Mouse (Mus musculus) heart, postnatal 0 days (tissue): Measurements from ENCODE around the gene a. TPM values are rescaled to one million over a fixed set of nuclear protein-coding genes. Genes with fewer than 3 reads are reported as not detected.

ENCODE experiments used
- ATAC-seq: fragments of 200-750 bp; cut with Nextera tagmentation; 2 replicates; pipeline ENCODE4 v1.8.0; 2017; ENCODE audit warnings: low read depth, moderate number of reproducible peaks, moderate library complexity; ENCODE audit not compliant: insufficient read depth
- DNase-seq: peaks from one replicate; pipeline ENCODE4 v3.0.0-alpha.2; 2016; ENCODE audit warnings: low spot score
- H3K27ac ChIP-seq: fragments of 300-500 bp; sonication (generic); 2 replicates; pipeline ENCODE4 v1.5.1; 2014; ENCODE audit warnings: low read depth, mild to moderate bottlenecking
- H3K27me3 ChIP-seq: fragments of 300-500 bp; sonication (generic); 2 replicates; pipeline ENCODE4 v1.6.1; 2014; ENCODE audit warnings: low read length, mixed read lengths; ENCODE audit not compliant: control insufficient read depth, insufficient read depth
- H3K36me3 ChIP-seq: fragments of 300-500 bp; sonication (generic); replicated peaks from 2 replicates; pipeline ENCODE4 v1.6.1; 2014; ENCODE audit warnings: low read length, mixed read lengths; ENCODE audit not compliant: control insufficient read depth, insufficient read depth
- H3K4me1 ChIP-seq: fragments of 300-500 bp; sonication (generic); 2 replicates; pipeline ENCODE4 v1.6.1; 2014; ENCODE audit warnings: antibody characterized with exemption; ENCODE audit not compliant: control insufficient read depth, insufficient read depth
- H3K4me2 ChIP-seq: fragments of 300-500 bp; sonication (generic); 2 replicates; pipeline ENCODE4 v1.6.1; 2014; ENCODE audit warnings: low read depth, mild to moderate bottlenecking, low read length, moderate library complexity
- H3K4me3 ChIP-seq: fragments of 300-500 bp; sonication (generic); 2 replicates; pipeline ENCODE4 v1.5.1; 2014; ENCODE audit warnings: low read depth, low read length
- H3K9ac ChIP-seq: fragments of 300-500 bp; sonication (generic); replicated peaks from 2 replicates; pipeline ENCODE4 v1.6.1; 2014; ENCODE audit warnings: low read depth, low read length, mixed read lengths
- H3K9me3 ChIP-seq: fragments of 300-500 bp; sonication (generic); replicated peaks from 2 replicates; pipeline ENCODE4 v1.6.1; 2016; ENCODE audit warnings: low read length; ENCODE audit not compliant: control insufficient read depth
- CTCF ChIP-seq: IDR thresholded peaks from 2 replicates; pipeline ENCODE4 v1.5.1; 2016; ENCODE audit warnings: antibody characterized with exemption, control low read depth, low read depth
- EP300 ChIP-seq: IDR thresholded peaks from 2 replicates; pipeline ENCODE4 v1.6.1; 2016; ENCODE audit warnings: antibody characterized with exemption, low read depth
- WGBS: fragments of 180-500 bp; shearing (Covaris S2); extraction: QIAGEN DNeasy Blood & Tissue Kit; methylation state at CpG from one replicate; pipeline ENCODE4 v1.1.7; 2014; 5-methylcytosine and 5-hydroxymethylcytosine counted together
- polyA plus RNA-seq: library from polyadenylated mRNA; unstranded; fragments of >200 nt; fragmentation: Nextera tagmentation; extraction: Ambion mirVana; gene quantifications from 2 replicates; pipeline ENCODE4 v1.2.1, GENCODE M21; 2015
- total RNA-seq: library from RNA; depleted of rRNA; stranded (reverse); fragments of >200 nt; gene quantifications from 2 replicates; pipeline ENCODE4 v1.2.3, GENCODE M21; 2014; ENCODE audit warnings: low replicate concordance

Gene a
- total and polyA plus RNA-seq, 2 experiments from 2014 or later = not detected

DNA sequence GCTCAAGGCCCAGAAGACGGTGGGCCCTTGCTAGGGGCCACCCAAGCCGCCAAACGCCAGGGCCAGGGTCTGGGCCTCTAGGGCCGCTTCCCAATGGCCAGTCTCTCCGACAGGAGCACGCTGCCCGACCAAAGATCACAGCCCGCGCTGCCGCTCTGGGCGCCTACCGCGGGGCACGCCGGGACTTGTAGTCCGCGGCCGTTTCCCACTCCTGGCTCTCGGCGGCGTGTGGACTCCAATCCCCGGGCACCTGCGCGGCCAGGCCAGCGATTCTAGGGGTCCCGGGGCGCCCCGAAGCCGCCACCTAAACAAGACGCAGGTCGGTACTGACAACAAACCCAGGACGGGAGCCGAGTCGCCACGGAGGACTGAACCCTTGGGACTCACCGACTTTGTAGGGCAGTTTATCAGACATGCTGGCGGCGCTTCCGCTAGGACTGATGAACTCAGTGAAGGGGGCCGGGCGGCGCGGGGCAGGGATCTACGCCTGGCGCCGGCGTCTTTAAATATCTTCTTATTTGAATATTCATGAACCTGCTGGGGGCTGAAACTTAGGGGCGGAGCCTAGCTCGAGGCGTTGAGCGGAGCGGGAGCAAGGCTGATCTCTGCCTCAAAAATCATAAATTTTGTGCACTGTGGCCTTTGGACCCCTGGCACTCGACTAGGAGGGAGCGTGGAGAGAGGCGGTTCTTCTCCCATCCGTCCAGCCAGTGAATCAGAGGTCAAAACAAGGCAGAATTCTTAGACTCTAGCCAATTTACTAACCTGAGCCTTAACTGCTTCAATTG lies 283.0 kb downstream of the a start, which contains the start of gene Ahcy:
TSS of gene Ahcy (minus strand) at position 520 of the 788 bp plus-strand sequence.
- peak; percentile 90 for DNase-seq
- Histone ChIP-seq H3K27me3 (no peaks in the 10 kb centered on the region), H3K4me3 (peak within 1 kb of the TSS; percentile 86), H3K9me3 (no peaks in the 10 kb centered on the region), H3K36me3 (no peaks in the 10 kb centered on the region), H3K27ac (peak within 1 kb of the TSS; percentile 67), H3K9ac (peak within 1 kb of the TSS; percentile 65), H3K4me1 (peaks cover 15% of the 10 kb centered on the region), H3K4me2 (peak within 1 kb of the TSS; percentile 88)
- under 1% methylated on average over 56 of the region's 56 CpGs for WGBS
- peak; percentile 94 for ATAC-seq
- TF ChIP-seq EP300 (0 out of 2 replicates have a peak, but pooled peaks have one; percentile 16), CTCF (no peak)

DNA sequence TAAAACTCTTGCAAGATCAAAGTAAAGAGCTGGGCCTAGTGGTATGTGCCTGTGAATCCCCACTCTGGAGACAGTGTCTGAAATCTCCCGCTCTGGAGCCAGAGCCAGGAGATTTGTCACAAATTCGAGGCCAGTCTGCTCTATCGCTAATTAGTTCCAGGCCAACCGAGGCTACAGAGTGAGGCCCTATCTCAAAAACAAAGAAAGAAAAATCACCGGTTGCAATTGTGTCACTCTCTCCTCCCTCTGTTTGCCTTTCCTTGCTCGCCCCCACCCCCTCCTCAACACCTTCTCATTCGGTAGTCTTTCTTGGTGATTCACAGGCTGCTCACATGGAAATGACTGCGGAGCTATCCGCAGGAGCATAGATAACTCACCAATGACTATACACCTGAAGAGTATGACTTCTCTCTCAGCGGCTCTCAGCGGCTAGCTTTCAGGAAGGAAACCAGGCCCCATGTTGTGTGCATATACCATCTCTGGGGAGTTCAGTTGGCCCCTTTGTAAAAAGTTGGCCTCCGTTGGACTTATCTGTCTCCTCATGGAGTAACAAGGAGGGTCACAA lies 283.6 kb downstream of the a start:
- Histone ChIP-seq H3K4me3 (peak overlapping the region; percentile 86), H3K36me3 (no peaks in the 10 kb centered on the region), H3K4me2 (peak overlapping the region; percentile 88), H3K27ac (peak overlapping the region; percentile 67), H3K9ac (peak overlapping the region; percentile 65), H3K9me3 (no peaks in the 10 kb centered on the region), H3K27me3 (no peaks in the 10 kb centered on the region), H3K4me1 (peaks cover 15% of the 10 kb centered on the region)
- no peak; the same call in 1 of the 2 replicates for ATAC-seq
- TF ChIP-seq CTCF = no peak
- no peak for TF ChIP-seq EP300
- WGBS = 17% methylated on average over 12 of the region's 12 CpGs
- DNase-seq = no peak

- TF ChIP-seq CTCF (no peak), EP300 (no peak)
- Histone ChIP-seq H3K36me3 (no peaks in the 10 kb centered on the region), H3K4me3 (no peak overlapping the region), H3K4me1 (peaks cover 15% of the 10 kb centered on the region), H3K27me3 (no peaks in the 10 kb centered on the region), H3K9me3 (no peaks in the 10 kb centered on the region), H3K4me2 (no peak overlapping the region), H3K9ac (no peak overlapping the region), H3K27ac (no peak overlapping the region)
- WGBS = 73% methylated on average over 6 of the region's 6 CpGs
- ATAC-seq (no peak), DNase-seq (no peak)
These were observed 284.4 kb downstream of the a start for GRCm38 (mm10) chr2:155075649-155076048.

DNA sequence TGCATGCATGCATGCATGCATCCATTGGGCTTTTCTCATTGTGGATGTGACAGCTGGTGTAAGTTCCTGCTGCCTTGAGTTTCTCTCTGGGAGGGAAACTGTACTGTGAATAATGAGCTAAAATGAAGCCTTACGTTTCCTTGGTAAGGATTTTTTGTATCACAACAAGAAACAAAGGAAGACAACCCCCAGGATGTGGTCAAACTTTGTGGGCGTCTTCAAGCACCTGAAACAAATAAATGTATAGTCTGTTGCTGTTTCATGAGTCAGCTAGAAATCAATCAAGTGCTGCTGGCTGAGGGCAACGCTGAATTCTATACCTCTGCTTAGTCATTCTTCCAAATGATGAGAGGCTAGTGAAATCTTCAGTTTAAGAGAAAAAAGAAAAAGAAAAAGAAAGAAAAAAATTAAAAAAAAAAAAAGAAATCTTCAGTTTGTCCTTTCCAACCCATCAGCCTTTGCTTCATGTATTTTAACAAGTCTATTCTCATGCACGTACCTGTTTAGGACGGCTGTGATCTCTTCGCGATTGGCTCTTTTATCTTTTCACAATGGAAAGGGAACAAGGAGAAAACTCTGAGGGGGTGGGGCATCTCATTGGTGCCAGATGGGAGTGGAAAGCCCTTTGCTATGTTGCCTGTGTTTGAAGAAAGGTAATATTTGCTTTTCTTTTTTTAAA lies 288.4 kb downstream of the a start:
- WGBS = 39% methylated on average over 7 of the region's 7 CpGs
- Histone ChIP-seq H3K36me3 (no peaks in the 10 kb centered on the region), H3K9ac (no peak overlapping the region), H3K27me3 (no peaks in the 10 kb centered on the region), H3K4me3 (no peak overlapping the region), H3K4me1 (peaks cover 7% of the 10 kb centered on the region; the same call in 1 of the 2 replicates), H3K4me2 (no peak overlapping the region), H3K9me3 (no peaks in the 10 kb centered on the region), H3K27ac (no peak overlapping the region)
- ATAC-seq (no peak), DNase-seq (no peak)
- no peak for TF ChIP-seq CTCF
- TF ChIP-seq EP300 = no peak

DNA sequence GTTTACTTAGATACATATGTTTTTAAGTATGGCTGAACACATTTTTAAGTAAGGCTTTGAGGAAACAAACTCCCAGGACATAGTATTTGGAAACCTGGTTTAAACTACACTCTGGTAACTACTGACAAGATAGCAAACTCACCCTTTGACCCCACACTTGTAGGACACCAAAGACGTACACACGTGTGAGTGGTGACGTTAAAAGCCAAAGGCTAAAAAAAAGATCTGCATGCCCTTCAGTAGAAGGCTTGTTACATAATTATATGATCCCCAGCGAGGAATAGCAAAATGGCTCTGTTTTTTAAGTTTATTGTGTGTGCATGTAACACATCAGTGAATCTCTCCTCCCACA lies 289.0 kb downstream of the a start:
- DNase-seq = no peak
- 60% methylated on average over 4 of the region's 4 CpGs for WGBS

More for the DNA sequence above, 289.0 kb downstream of the a start:
- H3K4me2 ChIP-seq = no peak overlapping the region
- H3K4me1 ChIP-seq = peaks cover 2% of the 10 kb centered on the region; the same call in 1 of the 2 replicates
- no peak overlapping the region for H3K9ac ChIP-seq
- no peaks in the 10 kb centered on the region for H3K36me3 ChIP-seq
- H3K27me3 ChIP-seq = no peaks in the 10 kb centered on the region
- H3K4me3 ChIP-seq = no peak overlapping the region
- no peak for ATAC-seq
- H3K9me3 ChIP-seq = no peaks in the 10 kb centered on the region
- no peak for TF ChIP-seq CTCF
- no peak for TF ChIP-seq EP300
- H3K27ac ChIP-seq = no peak overlapping the region
